Mouse (Mus musculus) A20 (cell line): ENCODE measurements at regions not wholly inside any gene's neighbourhood (a gene's known extent, or its start where the extent isn't known, plus 50 kb on each side); places are given as distances from the start of the nearest gene placed in this dataset.
"Not testable (repeated sequence)": the region's sequence is repeated elsewhere in the genome, so short reads cannot be mapped to it uniquely, and the experiment has no call there.

Source experiments
- DNase-seq: peaks from one replicate; pipeline ENCODE4 v3.0.0-alpha.2; 2011; ENCODE audit warnings: low read depth, low spot score

- DNase-seq = peak; percentile 77
Observed at GRCm38 (mm10) chrX:50602461-50602875, 174.2 kb upstream of the Olfr1324 start.

- not testable (repeated sequence) for DNase-seq
Observed at GRCm38 (mm10) chrX:50600262-50600661, 172.0 kb upstream of the Olfr1324 start.

DNA sequence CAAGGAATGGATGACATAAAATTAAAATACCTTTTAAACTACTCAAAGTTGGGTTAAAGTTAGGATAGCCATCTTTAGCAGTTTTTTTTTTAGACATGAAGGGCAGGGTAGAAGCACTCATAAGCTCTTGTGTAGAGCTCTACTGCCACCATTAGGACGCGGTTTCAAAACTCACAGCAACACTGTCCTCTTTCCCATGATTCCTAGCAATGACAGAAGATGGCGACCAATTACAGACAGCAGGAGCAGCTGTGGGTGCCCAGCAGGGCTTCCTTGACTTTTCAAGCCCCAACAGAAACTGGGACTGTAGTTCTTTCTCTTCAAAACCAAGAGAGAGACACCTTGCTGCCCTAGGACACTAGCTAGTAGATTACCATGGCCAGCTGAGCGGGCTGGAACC, 171.5 kb upstream of the Olfr1324 start:
- DNase-seq = no peak

DNA sequence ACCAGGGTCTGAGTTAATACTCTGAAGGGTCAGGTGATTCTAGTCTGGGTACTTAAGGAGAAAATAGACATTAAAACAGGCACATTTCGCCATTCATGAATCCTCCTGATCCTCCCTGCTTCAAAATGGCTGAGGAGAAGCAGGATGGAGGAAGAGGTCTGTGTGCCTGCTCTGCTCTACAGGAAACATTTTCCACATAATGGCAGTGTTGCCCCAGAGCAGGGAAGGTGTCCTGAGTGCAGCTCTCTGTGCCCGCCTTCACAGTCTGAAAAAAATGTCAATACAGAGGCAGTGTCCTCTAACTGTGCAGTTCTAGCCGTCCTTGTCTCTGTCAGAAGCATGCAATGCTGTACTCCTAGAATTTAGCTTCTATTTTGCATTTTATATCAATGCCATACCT, 169.3 kb upstream of the Olfr1324 start:
- DNase-seq = not testable (repeated sequence)

GRCm38 (mm10) chrX:50597105-50597504, 168.8 kb upstream of the Olfr1324 start:
- DNase-seq = peak; percentile 82

DNA sequence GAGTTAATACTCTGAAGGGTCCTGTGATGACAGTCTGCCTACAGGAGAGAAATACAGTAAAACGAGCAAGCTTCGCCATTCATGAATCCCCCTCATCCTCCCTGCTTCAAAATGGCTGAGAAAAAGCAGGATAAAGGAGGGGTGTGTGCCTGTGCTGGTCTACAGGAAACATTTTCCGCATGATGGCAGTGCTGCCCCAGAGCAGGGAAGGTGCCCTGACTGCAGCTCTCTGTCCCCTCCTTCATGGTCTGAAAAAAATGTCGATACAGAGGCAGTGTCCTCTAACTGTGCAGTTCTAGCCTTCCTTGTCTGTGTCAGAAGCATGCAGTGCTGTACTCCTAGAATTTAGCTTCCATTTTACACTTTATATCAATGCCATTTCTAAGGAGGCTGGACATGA, 166.7 kb upstream of the Olfr1324 start:
- DNase-seq = not testable (repeated sequence)

- DNase-seq = no peak
Observed at GRCm38 (mm10) chrX:50591477-50591876, 163.2 kb upstream of the Olfr1324 start.

DNA sequence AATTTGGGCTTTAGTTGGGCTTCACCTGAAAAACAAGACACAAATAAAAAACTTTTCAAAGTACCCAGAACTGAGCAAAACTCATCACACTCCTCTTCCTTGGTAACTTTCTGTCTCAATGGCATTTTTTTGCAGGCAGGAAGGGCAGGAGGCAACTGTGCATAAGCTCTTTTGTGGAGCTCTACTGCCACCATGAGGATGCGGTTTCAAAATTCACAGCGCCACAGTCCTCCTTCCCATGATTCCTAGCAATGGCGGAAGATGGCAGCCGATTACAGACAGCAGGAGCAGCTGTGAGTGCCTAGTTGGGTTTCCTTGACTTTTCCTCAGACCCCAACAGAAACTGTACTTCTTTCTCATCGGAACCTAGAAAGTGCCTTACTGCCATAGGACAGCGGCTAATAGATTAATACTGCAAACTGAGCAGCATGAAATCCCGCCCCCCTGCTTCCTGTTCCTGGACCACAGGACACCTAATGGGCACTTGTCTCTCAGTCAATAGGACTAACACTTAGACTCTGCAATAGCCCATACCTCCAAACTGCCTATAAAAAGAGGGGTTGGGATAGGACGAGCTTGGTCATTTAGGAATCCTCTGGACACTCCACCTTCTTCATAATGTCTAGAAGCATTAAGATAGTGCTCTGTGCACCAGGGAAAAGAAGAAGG, 162.5 kb upstream of the Olfr1324 start:
- no peak for DNase-seq

GRCm38 (mm10) chrX:50588892-50589291, 160.6 kb upstream of the Olfr1324 start:
- DNase-seq = no peak

GRCm38 (mm10) chrX:50583741-50584580, 155.7 kb upstream of the Olfr1324 start:
- no peak for DNase-seq

DNA sequence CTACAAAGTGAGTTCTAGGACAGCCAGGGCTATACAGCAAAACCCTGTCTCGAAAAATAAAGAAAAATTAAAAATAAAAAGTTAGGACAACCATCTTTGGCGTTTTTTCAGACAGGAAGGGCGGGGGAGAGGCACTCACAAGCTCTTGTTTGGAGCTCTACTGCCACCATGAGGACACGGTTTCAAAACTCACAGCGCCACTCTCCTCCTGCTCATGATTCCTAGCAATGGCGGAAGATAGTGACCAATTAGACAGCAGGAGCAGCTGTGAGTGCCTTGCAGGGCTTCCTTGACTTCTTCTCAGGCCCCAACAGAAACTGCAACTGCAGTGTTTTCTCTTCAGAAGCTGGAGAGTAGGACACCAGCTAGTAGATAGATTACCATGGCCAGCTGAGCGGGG, 151.9 kb upstream of the Olfr1324 start:
- DNase-seq = no peak

- no peak for DNase-seq
Observed at GRCm38 (mm10) chrX:50576824-50577223, 148.5 kb upstream of the Olfr1324 start.

DNA sequence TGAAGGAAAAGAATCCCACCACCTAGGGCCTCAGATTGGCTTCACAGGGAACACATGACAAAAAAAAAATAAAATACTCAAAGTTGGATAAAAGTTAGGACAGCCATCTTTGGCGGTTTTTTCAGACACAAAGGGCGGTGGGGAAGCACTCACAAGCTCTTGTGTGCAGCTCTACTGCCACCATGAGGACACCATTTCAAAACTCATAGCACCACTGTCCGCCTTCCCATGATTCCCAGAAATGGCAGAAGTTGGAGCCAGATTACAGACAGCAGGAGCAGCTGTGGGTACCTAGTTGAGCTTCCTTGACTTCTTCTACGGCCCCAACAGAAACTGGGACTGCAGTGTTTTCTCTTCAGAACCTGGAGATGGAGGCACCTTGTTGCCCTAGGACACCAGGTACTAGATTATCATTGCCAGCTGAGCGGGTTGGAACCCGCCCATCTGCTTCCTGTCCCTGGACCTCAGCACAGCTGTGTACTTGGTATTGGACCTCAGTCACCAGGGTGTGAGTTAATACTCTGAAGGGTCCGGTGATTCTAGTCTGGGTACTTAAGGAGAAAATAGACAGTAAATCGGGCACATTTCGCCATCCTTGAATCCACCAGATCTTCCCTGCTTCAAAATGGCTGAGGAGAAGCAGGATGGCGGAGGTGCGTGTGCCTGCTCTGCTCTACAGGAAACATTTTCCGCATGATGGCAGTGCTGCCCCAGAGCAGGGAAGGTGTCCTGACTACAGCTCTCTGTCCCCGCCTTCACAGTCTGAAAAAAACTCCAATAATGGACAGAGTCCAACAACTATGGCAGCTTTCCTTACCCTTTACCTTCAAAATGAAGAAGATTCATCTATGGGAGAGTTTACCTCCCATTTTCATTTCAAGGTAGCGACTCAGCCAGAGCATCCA, 144.1 kb upstream of the Olfr1324 start:
- DNase-seq = not testable (repeated sequence)

DNA sequence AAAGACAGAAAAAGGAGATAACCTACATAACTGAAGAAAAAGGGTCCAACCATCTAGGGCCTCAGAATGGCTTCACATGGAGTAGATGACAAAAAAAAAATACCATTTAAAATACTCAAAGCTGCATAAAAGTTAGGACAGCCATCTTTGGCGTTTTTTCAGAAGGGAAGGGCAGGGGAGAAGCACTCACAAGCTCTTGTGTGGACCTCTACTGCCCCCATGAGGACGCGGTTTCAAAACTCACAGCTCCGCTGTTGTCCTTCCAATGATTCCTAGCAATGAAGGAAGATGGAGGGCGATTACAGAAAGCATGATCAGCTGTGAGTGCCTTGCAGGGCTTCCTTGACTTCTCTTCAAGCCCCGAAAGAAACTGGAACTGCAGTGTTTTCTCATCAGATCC, 140.8 kb upstream of the Olfr1324 start:
- DNase-seq = no peak

DNA sequence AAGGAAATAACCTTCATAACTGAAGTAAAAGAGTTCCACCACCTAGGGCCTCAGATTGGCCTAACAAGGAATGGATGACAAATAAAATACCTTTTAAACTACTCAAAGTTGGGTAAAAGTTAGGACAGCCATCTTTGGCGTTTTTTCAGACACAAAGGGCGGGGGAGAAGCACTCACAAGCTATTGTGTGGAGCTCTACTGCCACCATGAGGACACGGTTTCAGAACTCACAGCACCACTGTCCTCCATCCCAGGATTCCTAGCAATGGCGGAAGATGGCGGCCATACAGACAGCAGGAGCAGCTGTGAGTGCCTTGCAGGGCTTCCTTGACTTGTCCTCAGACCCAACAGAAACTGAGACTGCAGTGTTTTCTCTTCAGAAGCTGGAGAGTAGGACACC, 138.0 kb upstream of the Olfr1324 start:
- DNase-seq = peak; percentile 80

- DNase-seq = not testable (repeated sequence)
Observed at GRCm38 (mm10) chrX:50565031-50565430, 136.7 kb upstream of the Olfr1324 start.

- peak; percentile 29 for DNase-seq
Observed at GRCm38 (mm10) chrX:50560915-50561314, 132.6 kb upstream of the Olfr1324 start.

DNA sequence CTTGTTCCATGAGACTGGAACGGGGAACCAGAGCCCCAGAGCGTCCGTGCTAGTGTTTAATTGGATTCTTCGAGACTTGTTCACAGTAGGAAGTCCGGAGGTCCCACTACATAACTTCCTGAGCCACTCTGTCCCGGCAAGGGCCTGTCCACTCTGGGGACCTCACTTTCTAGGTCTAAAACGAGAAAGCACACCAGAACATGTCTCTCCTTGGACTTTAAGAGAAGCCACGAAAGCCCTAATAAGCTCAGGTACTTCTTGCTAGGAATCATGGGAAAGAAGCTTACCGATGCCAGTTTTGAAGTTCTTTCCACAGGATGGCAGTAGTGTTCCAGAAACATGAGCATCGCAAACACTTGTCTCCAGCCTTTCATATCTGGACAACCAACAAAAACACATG, 122.0 kb upstream of the Olfr1324 start:
- peak; percentile 82 for DNase-seq

GRCm38 (mm10) chrX:50549713-50550112, 121.4 kb upstream of the Olfr1324 start:
- peak; percentile 86 for DNase-seq

- not testable (repeated sequence) for DNase-seq
Observed at GRCm38 (mm10) chrX:50537785-50538159, 109.5 kb upstream of the Olfr1324 start.

DNA sequence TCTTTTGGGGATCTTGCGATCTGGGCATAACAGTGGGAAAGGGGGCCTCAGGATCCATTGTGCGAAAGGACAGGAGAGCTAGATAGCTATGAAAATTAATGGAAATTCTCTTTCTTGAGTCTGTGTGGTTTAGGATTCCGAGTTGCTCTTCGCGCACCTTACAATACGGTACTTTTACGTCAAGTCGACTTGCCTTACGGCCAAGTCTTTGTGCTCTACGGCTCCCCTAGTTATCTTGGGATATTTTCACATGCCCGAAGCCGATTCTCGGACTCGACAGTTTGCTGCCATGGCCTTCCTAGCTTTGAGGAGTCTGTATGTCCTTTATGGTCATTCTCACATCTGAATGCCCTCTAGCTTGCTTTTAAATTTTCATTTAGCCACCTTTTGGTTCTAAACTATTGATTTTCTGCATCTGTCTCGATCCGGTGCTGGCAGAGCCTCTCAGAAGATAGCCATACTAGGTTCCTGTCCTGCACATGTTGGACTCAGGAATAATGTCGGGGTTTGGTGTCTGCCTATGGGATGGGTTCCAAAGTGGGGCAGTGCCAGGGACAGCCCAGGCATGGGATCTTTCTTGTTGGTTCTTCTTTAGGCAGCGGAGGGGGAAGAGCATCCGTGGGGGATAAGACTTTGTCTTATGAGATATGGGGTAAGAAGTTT, 109.0 kb upstream of the Olfr1324 start:
- no peak for DNase-seq
